Mouse (Mus musculus) G1E (cell line): ENCODE data around the gene Adamts2. TPM values are rescaled to one million over a fixed set of nuclear protein-coding genes. Genes with fewer than 3 reads are reported as not detected.
A peak's percentile ranks its signal among the peaks of the same experiment; 100 is the strongest.

ENCODE experiments used
- ATAC-seq: 2 replicates; pipeline ENCODE4 v1.8.0; 2016; ENCODE audit warnings: mild to moderate bottlenecking; ENCODE audit not compliant: insufficient number of reproducible peaks, poor library complexity, low FRiP score, severe bottlenecking; ENCODE audit errors: extremely low read depth
- DNase-seq: peaks from one replicate; pipeline ENCODE4 v3.0.0; 2012; ENCODE audit warnings: low spot score
- H3K27me3 ChIP-seq: 2 replicates; pipeline ENCODE4 v1.6.1; 2012; ENCODE audit warnings: mild to moderate bottlenecking, low read length, inconsistent platforms; ENCODE audit not compliant: insufficient read depth
- H3K36me3 ChIP-seq: replicated peaks from 2 replicates; pipeline ENCODE3; 2012; ENCODE audit warnings: mild to moderate bottlenecking, inconsistent platforms
- H3K4me1 ChIP-seq: 2 replicates; pipeline ENCODE4 v1.6.1; 2012; ENCODE audit warnings: low read depth, low read length, inconsistent platforms, mixed read lengths; ENCODE audit not compliant: insufficient read depth
- H3K4me3 ChIP-seq: 2 replicates; pipeline ENCODE4 v1.5.1; 2012; ENCODE audit warnings: low read depth, mild to moderate bottlenecking, inconsistent platforms, low read length, moderate library complexity, mixed read lengths
- H3K9me3 ChIP-seq: replicated peaks from 2 replicates; pipeline ENCODE4 v1.6.1; 2012; ENCODE audit warnings: inconsistent platforms
- CTCF ChIP-seq: IDR thresholded peaks from 2 replicates; pipeline ENCODE4 v1.5.1; 2012; ENCODE audit warnings: low read depth, low read length, inconsistent platforms, mixed read lengths
- GATA1 ChIP-seq: IDR thresholded peaks from 2 replicates; pipeline ENCODE4 v1.6.1; 2012; ENCODE audit warnings: borderline replicate concordance, low read length, inconsistent platforms, mixed read lengths
- GATA2 ChIP-seq: IDR thresholded peaks from 2 replicates; pipeline ENCODE4 v1.6.1; 2012; ENCODE audit warnings: low read depth, low read length, inconsistent platforms, borderline replicate concordance
- POLR2AphosphoS5 ChIP-seq: IDR thresholded peaks from 2 replicates; pipeline ENCODE4 v1.6.1; 2012; ENCODE audit warnings: low read depth, low read length, inconsistent platforms; ENCODE audit not compliant: insufficient replicate concordance
- TAL1 ChIP-seq: conservative IDR thresholded peaks from 2 replicates; pipeline ENCODE4 v1.6.1; 2012; ENCODE audit warnings: low read depth, low read length, inconsistent platforms, mixed read lengths
- polyA plus RNA-seq: library from polyadenylated mRNA; stranded (reverse); fragments of >175 nt; gene quantifications from 2 replicates; pipeline ENCODE4 v1.2.3, GENCODE M21; 2012
- total RNA-seq, 2 experiments: library from RNA; stranded (forward) in 1 of 2; stranded (reverse) in 1 of 2; fragments of 200-1000 nt in 1 of 2; fragments of >200 nt in 1 of 2; fragmentation: Nextera tagmentation in 1 of 2; gene quantifications; 2 replicates each; pipeline ENCODE4 v1.2.3; 2014 to 2017

The Adamts2 gene
- total and polyA plus RNA-seq, 3 experiments: 0.05 TPM; not detected in 2

DNA sequence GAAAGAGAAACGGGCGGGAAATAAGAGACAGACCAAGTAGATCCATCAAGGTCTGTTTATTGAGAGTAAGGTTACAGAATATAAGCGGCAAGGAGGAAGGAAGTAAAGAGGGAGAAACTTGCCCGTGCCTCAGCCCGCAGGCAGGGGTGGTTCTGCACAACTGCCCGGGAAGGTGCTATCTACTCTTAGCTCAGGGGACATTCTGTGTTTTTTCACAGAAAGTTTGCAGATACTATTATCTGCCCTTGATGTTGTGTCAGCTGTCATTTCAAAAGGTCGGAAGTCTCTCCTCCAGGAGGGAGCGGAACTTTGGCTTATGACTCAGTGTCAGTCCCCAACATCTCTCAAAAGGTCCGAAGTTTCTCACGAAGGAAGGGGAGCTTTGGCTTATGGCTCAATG lies 247.4 kb downstream of the Adamts2 start:
- TF ChIP-seq GATA2 (no peak), TAL1 (no peak), GATA1 (no peak), POLR2AphosphoS5 (no peak), CTCF (no peak)
- no peaks in the 10 kb centered on the region for H3K27me3 ChIP-seq
- DNase-seq: no peak
- ATAC-seq: no peak
- H3K36me3 ChIP-seq: no peaks in the 10 kb centered on the region
- H3K9me3 ChIP-seq: peaks cover 87% of the 10 kb centered on the region
- H3K4me3 ChIP-seq: no peak overlapping the region
- H3K4me1 ChIP-seq: no peaks in the 10 kb centered on the region

DNA sequence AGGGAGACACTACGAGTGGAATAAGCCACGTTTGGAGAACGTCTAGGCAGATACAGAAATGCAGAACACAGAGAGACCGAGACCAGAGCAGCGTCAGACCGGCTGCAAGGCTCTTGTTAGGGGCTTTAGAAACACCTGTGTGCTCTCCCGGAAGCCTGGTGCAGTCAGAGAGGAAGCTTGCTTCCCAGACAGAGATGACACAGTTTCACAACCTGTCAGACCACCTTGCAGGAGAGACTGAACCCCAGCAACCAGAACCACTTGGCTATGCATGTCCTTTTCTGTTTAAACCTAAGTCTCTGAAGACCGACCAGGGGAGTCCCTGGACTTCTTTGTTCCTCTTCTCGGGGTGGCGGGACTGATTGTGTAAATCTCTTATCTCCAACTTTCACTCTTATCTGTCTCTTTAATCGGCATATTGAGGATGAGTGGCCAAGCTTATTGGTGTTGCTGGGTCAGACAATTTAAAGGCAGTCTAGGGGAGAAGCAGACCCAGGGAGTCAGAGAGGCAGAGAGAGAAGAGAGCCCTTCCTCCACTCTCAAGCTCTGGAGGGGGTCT lies 248.4 kb downstream of the Adamts2 start, which contains the start of gene Grm6:
Gene Grm6, plus strand, starts transcription at position 509 of the 559 bp plus-strand sequence.
- no peak for ATAC-seq
- Histone ChIP-seq H3K36me3 (no peaks in the 10 kb centered on the region), H3K4me1 (no peaks in the 10 kb centered on the region), H3K9me3 (peaks cover 86% of the 10 kb centered on the region), H3K4me3 (peak within 1 kb of the TSS; percentile 28; the same call in 1 of the 2 replicates), H3K27me3 (no peaks in the 10 kb centered on the region)
- DNase-seq: no peak
- TF ChIP-seq CTCF (no peak), GATA1 (no peak), TAL1 (no peak), GATA2 (no peak), POLR2AphosphoS5 (no peak)

DNA sequence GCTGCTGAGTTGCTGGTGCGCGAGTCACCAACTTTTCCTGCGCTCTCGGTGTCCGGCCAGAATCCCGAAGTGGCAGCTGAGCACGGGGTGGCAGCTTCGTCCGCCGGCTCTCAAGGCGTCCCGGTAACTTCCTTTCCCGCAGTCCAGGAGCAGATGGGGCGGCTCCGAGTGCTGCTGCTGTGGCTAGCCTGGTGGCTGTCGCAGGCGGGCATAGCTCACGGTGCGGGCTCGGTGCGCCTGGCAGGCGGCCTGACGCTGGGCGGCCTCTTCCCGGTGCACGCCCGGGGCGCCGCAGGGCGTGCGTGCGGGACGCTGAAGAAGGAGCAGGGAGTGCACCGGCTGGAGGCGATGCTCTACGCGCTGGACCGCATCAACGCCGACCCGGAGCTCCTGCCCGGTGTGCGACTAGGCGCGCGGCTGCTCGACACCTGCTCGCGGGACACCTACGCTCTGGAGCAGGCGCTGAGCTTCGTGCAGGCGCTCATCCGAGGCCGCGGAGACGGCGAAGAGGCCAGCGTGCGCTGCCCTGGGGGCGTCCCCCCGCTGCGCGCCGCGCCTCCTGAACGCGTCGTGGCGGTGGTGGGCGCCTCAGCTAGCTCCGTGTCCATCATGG lies 249.2 kb downstream of the Adamts2 start:
- Histone ChIP-seq H3K4me1 (no peaks in the 10 kb centered on the region), H3K4me3 (peak overlapping the region; percentile 28; the same call in 1 of the 2 replicates), H3K9me3 (peaks cover 85% of the 10 kb centered on the region), H3K27me3 (no peaks in the 10 kb centered on the region), H3K36me3 (no peaks in the 10 kb centered on the region)
- ATAC-seq (no peak), DNase-seq (no peak)
- TF ChIP-seq TAL1: no peak
- no peak for TF ChIP-seq POLR2AphosphoS5
- TF ChIP-seq CTCF: no peak
- TF ChIP-seq GATA1: no peak
- TF ChIP-seq GATA2: no peak

Other genes with a start within 250 kb of the Adamts2 start
- not detected in 2 replicates for gene Cby3, start 247.6 kb upstream of the Adamts2 start, total RNA-seq (2014; fragmentation: Nextera tagmentation)
- not detected in 2 replicates for gene Cby3, start 247.6 kb upstream of the Adamts2 start, total RNA-seq (2017)
- not detected in 2 replicates for gene Cby3, start 247.6 kb upstream of the Adamts2 start, polyA plus RNA-seq
- gene Hnrnph1, start 225.1 kb upstream of the Adamts2 start, total RNA-seq (2014; fragmentation: Nextera tagmentation): 360 and 411 TPM in 2 replicates
- 498 and 593 TPM in 2 replicates for gene Hnrnph1, start 225.1 kb upstream of the Adamts2 start, total RNA-seq (2017)
- 203 and 230 TPM in 2 replicates for gene Hnrnph1, start 225.1 kb upstream of the Adamts2 start, polyA plus RNA-seq
- 13.8 and 26.1 TPM in 2 replicates for gene Rufy1, start 171.0 kb upstream of the Adamts2 start, total RNA-seq (2014; fragmentation: Nextera tagmentation)
- gene Rufy1, start 171.0 kb upstream of the Adamts2 start, total RNA-seq (2017): 29.3 and 31.4 TPM in 2 replicates
- gene Rufy1, start 171.0 kb upstream of the Adamts2 start, polyA plus RNA-seq: 8.3 and 8.7 TPM in 2 replicates
- not detected in 2 replicates for gene Zfp354c, start 225.6 kb downstream of the Adamts2 start, total RNA-seq (2014; fragmentation: Nextera tagmentation)
- under 0.01 and 0.12 TPM in 2 replicates for gene Zfp354c, start 225.6 kb downstream of the Adamts2 start, total RNA-seq (2017)
- not detected in 2 replicates for gene Zfp354c, start 225.6 kb downstream of the Adamts2 start, polyA plus RNA-seq
- gene Zfp879, start 239.5 kb downstream of the Adamts2 start, total RNA-seq (2014; fragmentation: Nextera tagmentation): not detected in 2 replicates
- gene Zfp879, start 239.5 kb downstream of the Adamts2 start, total RNA-seq (2017): 0.05 TPM in 1 of 2 replicates, not detected in the other
- not detected in 2 replicates for gene Zfp879, start 239.5 kb downstream of the Adamts2 start, polyA plus RNA-seq
- not detected in 2 replicates for gene Grm6, start 248.6 kb downstream of the Adamts2 start, total RNA-seq (2014; fragmentation: Nextera tagmentation)
- gene Grm6, start 248.6 kb downstream of the Adamts2 start, total RNA-seq (2017): 0.05 TPM in 1 of 2 replicates, not detected in the other
- 0.01 TPM in 1 of 2 replicates, not detected in the other for gene Grm6, start 248.6 kb downstream of the Adamts2 start, polyA plus RNA-seq